Mouse (Mus musculus): ENCODE measurements at regions not wholly inside any gene's neighbourhood (a gene's known extent, or its start where the extent isn't known, plus 50 kb on each side); places are given as distances from the start of the nearest gene placed in this dataset.

- Histone ChIP-seq H3K4me3 (ENCODE audit: low read depth, low read length) (no peak overlapping the region), H3K9me3 (ENCODE audit: control insufficient read depth, low read length) (no peaks in the 10 kb centered on the region), H3K27me3 (ENCODE audit: control insufficient read depth, insufficient read depth, low read length) (no peaks in the 10 kb centered on the region), H3K4me1 (replicated peaks; ENCODE audit: control insufficient read depth, insufficient read depth) (no peaks in the 10 kb centered on the region), H3K27ac (replicated peaks) (no peak overlapping the region), H3K9ac (ENCODE audit: low read length) (no peak overlapping the region), H3K36me3 (ENCODE audit: control insufficient read depth, insufficient read depth, low read length) (no peaks in the 10 kb centered on the region), H3K4me2 (replicated peaks; ENCODE audit: low read depth) (no peak overlapping the region)
- DNase-seq (ENCODE audit: low spot score) = no peak
- TF ChIP-seq CTCF (IDR thresholded peaks at IDR 0.05; ENCODE audit: low read depth) (no peak), EP300 (optimal IDR thresholded peaks at IDR 0.05) (no peak)
- ATAC-seq (ENCODE audit: low FRiP score, low TSS enrichment) = no peak
- WGBS = 63% methylated on average over 1 of the region's 1 CpGs
Observed at GRCm38 (mm10) chrX:156944223-156944622, 470.9 kb downstream of the Phex start.

- Histone ChIP-seq H3K27me3 (ENCODE audit: control insufficient read depth, insufficient read depth, low read length) (no peaks in the 10 kb centered on the region), H3K9ac (ENCODE audit: low read length) (no peak overlapping the region), H3K36me3 (ENCODE audit: control insufficient read depth, insufficient read depth, low read length) (no peaks in the 10 kb centered on the region), H3K27ac (replicated peaks) (no peak overlapping the region), H3K4me2 (replicated peaks; ENCODE audit: low read depth) (no peak overlapping the region), H3K4me3 (ENCODE audit: low read depth, low read length) (no peak overlapping the region), H3K4me1 (replicated peaks; ENCODE audit: control insufficient read depth, insufficient read depth) (no peaks in the 10 kb centered on the region), H3K9me3 (ENCODE audit: control insufficient read depth, low read length) (no peaks in the 10 kb centered on the region)
- no peak for ATAC-seq (ENCODE audit: low FRiP score, low TSS enrichment)
- WGBS = 84% methylated on average over 1 of the region's 1 CpGs
- no peak for DNase-seq (ENCODE audit: low spot score)
- TF ChIP-seq CTCF (IDR thresholded peaks at IDR 0.05; ENCODE audit: low read depth) (peak; percentile 39), EP300 (optimal IDR thresholded peaks at IDR 0.05) (no peak)
Observed at GRCm38 (mm10) chrX:156913363-156913762, 501.7 kb downstream of the Phex start.
